Mouse (Mus musculus): ENCODE measurements around the gene Wdr62. TPM values are rescaled to one million over a fixed set of nuclear protein-coding genes. Genes with fewer than 3 reads are reported as not detected.

The Wdr62 gene
- polyA plus RNA-seq, 1 experiment: 12.8 TPM

- Histone ChIP-seq H3K36me3 (ENCODE audit: control insufficient read depth, insufficient read depth) (peaks cover 9% of the 10 kb centered on the region), H3K79me3 (ENCODE audit: low read depth) (peaks cover 5% of the 10 kb centered on the region), H3K4me3 (ENCODE audit: insufficient read depth, poor library complexity, severe bottlenecking) (no peak within 1 kb of the TSS), H3K79me2 (ENCODE audit: control insufficient read depth, insufficient read depth) (peaks cover 7% of the 10 kb centered on the region), H3K27me3 (ENCODE audit: control insufficient read depth, insufficient read depth, insufficient read length) (no peaks in the 10 kb centered on the region), H3ac (ENCODE audit: control insufficient read depth, insufficient read length, low read depth) (no peak within 1 kb of the TSS)
- TF ChIP-seq CTCF (IDR thresholded peaks at IDR 0.05; ENCODE audit: control insufficient read depth, insufficient read depth, insufficient read length): no peak
- TF ChIP-seq CEBPB (IDR thresholded peaks at IDR 0.05; ENCODE audit: low read depth): no peak
- no peak for TF ChIP-seq MYOG (IDR thresholded peaks at IDR 0.05; ENCODE audit: control insufficient read depth, extremely low read depth, insufficient read length)
- TF ChIP-seq MAX (IDR thresholded peaks at IDR 0.05): no peak
- no peak for TF ChIP-seq MYOD1 (IDR thresholded peaks at IDR 0.05; ENCODE audit: control insufficient read depth, insufficient read length, low read depth)
- no peak for TF ChIP-seq USF1 (IDR thresholded peaks at IDR 0.05; ENCODE audit: low read depth)
- no peak for TF ChIP-seq FOSL1 (IDR thresholded peaks at IDR 0.05; ENCODE audit: insufficient read depth, low read length, poor library complexity, severe bottlenecking)
Measured at GRCm38 (mm10) chr7:30235625-30236024, 44.6 kb downstream of the Wdr62 start, which contains the start of gene Ovol3. Gene Ovol3, minus strand, starts transcription at chr7:30235725.

GRCm38 (mm10) chr7:30235091-30235490 is 45.1 kb downstream of the Wdr62 start:
- Histone ChIP-seq H3K79me2 (ENCODE audit: control insufficient read depth, insufficient read depth) (peaks cover 12% of the 10 kb centered on the region), H3K79me3 (ENCODE audit: low read depth) (peaks cover 6% of the 10 kb centered on the region), H3ac (ENCODE audit: control insufficient read depth, insufficient read length, low read depth) (no peak overlapping the region), H3K27me3 (ENCODE audit: control insufficient read depth, insufficient read depth, insufficient read length) (no peaks in the 10 kb centered on the region), H3K36me3 (ENCODE audit: control insufficient read depth, insufficient read depth) (peaks cover 9% of the 10 kb centered on the region), H3K4me3 (ENCODE audit: insufficient read depth, poor library complexity, severe bottlenecking) (no peak overlapping the region)
- no peak for TF ChIP-seq MYOD1 (IDR thresholded peaks at IDR 0.05; ENCODE audit: control insufficient read depth, insufficient read length, low read depth)
- no peak for TF ChIP-seq FOSL1 (IDR thresholded peaks at IDR 0.05; ENCODE audit: insufficient read depth, low read length, poor library complexity, severe bottlenecking)
- TF ChIP-seq CEBPB (IDR thresholded peaks at IDR 0.05; ENCODE audit: low read depth): no peak
- TF ChIP-seq CTCF (IDR thresholded peaks at IDR 0.05; ENCODE audit: control insufficient read depth, insufficient read depth, insufficient read length): no peak
- TF ChIP-seq MAX (IDR thresholded peaks at IDR 0.05): no peak
- no peak for TF ChIP-seq USF1 (IDR thresholded peaks at IDR 0.05; ENCODE audit: low read depth)
- no peak for TF ChIP-seq MYOG (IDR thresholded peaks at IDR 0.05; ENCODE audit: control insufficient read depth, extremely low read depth, insufficient read length)

- peaks cover 9% of the 10 kb centered on the region for H3K36me3 ChIP-seq (ENCODE audit: control insufficient read depth, insufficient read depth)
- peaks cover 6% of the 10 kb centered on the region for H3K79me3 ChIP-seq (ENCODE audit: low read depth)
- peaks cover 13% of the 10 kb centered on the region for H3K79me2 ChIP-seq (ENCODE audit: control insufficient read depth, insufficient read depth)
- no peak overlapping the region for H3K4me3 ChIP-seq (ENCODE audit: insufficient read depth, poor library complexity, severe bottlenecking)
- no peak overlapping the region for H3ac ChIP-seq (ENCODE audit: control insufficient read depth, insufficient read length, low read depth)
- H3K27me3 ChIP-seq (ENCODE audit: control insufficient read depth, insufficient read depth, insufficient read length): no peaks in the 10 kb centered on the region
- no peak for TF ChIP-seq MYOD1 (IDR thresholded peaks at IDR 0.05; ENCODE audit: control insufficient read depth, insufficient read length, low read depth)
- no peak for TF ChIP-seq MAX (IDR thresholded peaks at IDR 0.05)
- TF ChIP-seq FOSL1 (IDR thresholded peaks at IDR 0.05; ENCODE audit: insufficient read depth, low read length, poor library complexity, severe bottlenecking): no peak
- TF ChIP-seq USF1 (IDR thresholded peaks at IDR 0.05; ENCODE audit: low read depth): no peak
- TF ChIP-seq CTCF (IDR thresholded peaks at IDR 0.05; ENCODE audit: control insufficient read depth, insufficient read depth, insufficient read length): no peak
- no peak for TF ChIP-seq MYOG (IDR thresholded peaks at IDR 0.05; ENCODE audit: control insufficient read depth, extremely low read depth, insufficient read length)
- TF ChIP-seq CEBPB (IDR thresholded peaks at IDR 0.05; ENCODE audit: low read depth): no peak
Measured at GRCm38 (mm10) chr7:30234276-30234858, 45.9 kb downstream of the Wdr62 start.

- Histone ChIP-seq H3K79me2 (ENCODE audit: control insufficient read depth, insufficient read depth) (peaks cover 13% of the 10 kb centered on the region), H3K4me3 (ENCODE audit: insufficient read depth, poor library complexity, severe bottlenecking) (no peak overlapping the region), H3K36me3 (ENCODE audit: control insufficient read depth, insufficient read depth) (peaks cover 9% of the 10 kb centered on the region), H3K79me3 (ENCODE audit: low read depth) (peaks cover 6% of the 10 kb centered on the region), H3K27me3 (ENCODE audit: control insufficient read depth, insufficient read depth, insufficient read length) (no peaks in the 10 kb centered on the region), H3ac (ENCODE audit: control insufficient read depth, insufficient read length, low read depth) (no peak overlapping the region)
- TF ChIP-seq CTCF (IDR thresholded peaks at IDR 0.05; ENCODE audit: control insufficient read depth, insufficient read depth, insufficient read length): no peak
- TF ChIP-seq MAX (IDR thresholded peaks at IDR 0.05): no peak
- TF ChIP-seq CEBPB (IDR thresholded peaks at IDR 0.05; ENCODE audit: low read depth): no peak
- TF ChIP-seq FOSL1 (IDR thresholded peaks at IDR 0.05; ENCODE audit: insufficient read depth, low read length, poor library complexity, severe bottlenecking): no peak
- TF ChIP-seq MYOG (IDR thresholded peaks at IDR 0.05; ENCODE audit: control insufficient read depth, extremely low read depth, insufficient read length): no peak
- no peak for TF ChIP-seq MYOD1 (IDR thresholded peaks at IDR 0.05; ENCODE audit: control insufficient read depth, insufficient read length, low read depth)
- TF ChIP-seq USF1 (IDR thresholded peaks at IDR 0.05; ENCODE audit: low read depth): no peak
Measured at GRCm38 (mm10) chr7:30233387-30233786, 46.8 kb downstream of the Wdr62 start.

GRCm38 (mm10) chr7:30232631-30233148 is 47.5 kb downstream of the Wdr62 start:
- Histone ChIP-seq H3K79me3 (ENCODE audit: low read depth) (peaks cover 6% of the 10 kb centered on the region), H3K4me3 (ENCODE audit: insufficient read depth, poor library complexity, severe bottlenecking) (peak overlapping the region; percentile 64), H3K27me3 (ENCODE audit: control insufficient read depth, insufficient read depth, insufficient read length) (no peaks in the 10 kb centered on the region), H3K79me2 (ENCODE audit: control insufficient read depth, insufficient read depth) (peaks cover 13% of the 10 kb centered on the region), H3K36me3 (ENCODE audit: control insufficient read depth, insufficient read depth) (peaks cover 9% of the 10 kb centered on the region), H3ac (ENCODE audit: control insufficient read depth, insufficient read length, low read depth) (peak overlapping the region; percentile 58)
- TF ChIP-seq MYOG (IDR thresholded peaks at IDR 0.05; ENCODE audit: control insufficient read depth, extremely low read depth, insufficient read length) (no peak), CTCF (IDR thresholded peaks at IDR 0.05; ENCODE audit: control insufficient read depth, insufficient read depth, insufficient read length) (peak; percentile 35)

Data from C2C12 (cell line).